Mouse (Mus musculus) E14TG2a.4 (cell line): ENCODE results near the gene Glud1.

Experiments used
- CTCF ChIP-seq: conservative IDR thresholded peaks from 2 replicates; pipeline ENCODE4 v1.5.1; 2014; ENCODE audit warnings: low read length
- POU5F1 ChIP-seq: IDR thresholded peaks from 2 replicates; pipeline ENCODE4 v1.6.1; 2014; ENCODE audit warnings: low read length, borderline replicate concordance

DNA sequence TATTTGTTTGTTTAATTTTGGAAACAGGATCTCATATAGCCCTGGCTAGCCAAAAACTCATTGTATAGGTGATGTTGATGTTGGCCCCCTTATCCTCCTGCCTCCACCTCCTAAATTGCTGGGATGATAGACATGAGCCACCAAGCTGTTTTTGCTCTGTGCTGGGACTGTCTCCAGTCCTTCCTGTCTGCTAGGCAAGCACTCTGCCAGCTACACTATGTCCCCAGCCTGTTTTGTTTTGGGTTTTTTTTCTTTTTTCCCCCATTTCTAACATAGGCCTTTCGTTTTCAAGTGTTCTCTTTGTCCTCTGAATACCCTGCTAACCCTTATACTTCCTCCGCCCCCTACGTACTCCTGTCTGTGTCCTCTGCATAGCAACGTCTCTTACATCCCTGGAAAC is 82.8 kb downstream of the Glud1 start:
- TF ChIP-seq CTCF = no peak
- no peak for TF ChIP-seq POU5F1
